Mouse (Mus musculus): ENCODE data around the gene Fbxo27. TPM values are rescaled to one million over a fixed set of nuclear protein-coding genes. Genes with fewer than 3 reads are reported as not detected.
"Not testable (repeated sequence)": the region's sequence is repeated elsewhere in the genome, so short reads cannot be mapped to it uniquely, and the experiment has no call there.

The Fbxo27 gene
- total and polyA plus RNA-seq, 3 experiments, result not detected

DNA sequence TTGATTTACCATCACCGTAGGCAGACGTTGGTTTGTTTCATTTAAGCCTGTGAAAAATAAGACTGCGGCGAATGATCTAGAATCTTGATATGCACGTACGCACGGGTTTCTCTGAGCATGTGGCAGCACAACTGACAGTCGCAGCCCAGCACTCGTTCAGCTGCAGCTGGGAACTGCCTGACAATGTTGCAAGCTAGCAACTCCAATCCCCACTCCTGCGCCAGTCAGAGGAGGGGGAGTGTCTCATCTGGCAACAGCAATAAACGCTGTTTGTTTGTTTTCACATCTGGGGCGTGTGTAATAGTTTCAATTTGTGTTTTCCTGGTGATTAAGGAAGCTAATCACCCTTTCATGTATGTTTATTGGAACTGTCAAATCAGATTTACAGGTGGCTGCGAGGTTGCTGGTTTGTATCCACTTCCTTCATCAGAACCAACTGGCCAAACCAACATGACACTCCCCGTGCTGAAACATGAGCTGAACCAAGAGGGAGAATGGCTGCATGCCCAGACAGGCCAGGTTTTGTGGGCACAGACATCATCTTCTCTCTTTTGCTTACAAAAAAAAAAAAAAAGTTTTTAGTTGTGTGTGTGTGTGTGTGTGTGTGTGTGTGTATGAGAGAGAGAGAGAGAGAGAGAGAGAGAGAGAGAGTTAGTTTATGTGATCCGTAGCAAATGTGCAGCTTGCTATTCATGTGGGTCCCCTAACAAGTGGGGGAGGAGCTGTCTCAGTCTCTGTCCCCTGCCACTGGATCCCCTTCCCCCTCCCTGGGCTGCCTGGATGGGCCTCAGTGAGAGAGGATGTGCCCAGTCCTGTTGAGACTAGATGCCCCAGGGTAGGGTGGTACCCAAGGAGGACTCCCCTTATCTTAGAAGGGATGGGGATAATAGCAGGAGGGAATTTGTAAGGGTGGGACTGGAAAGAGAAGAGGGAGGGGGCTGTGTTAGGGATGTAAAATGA is 26.7 kb upstream of the Fbxo27 start:
- no peak for ATAC-seq (ENCODE audit: extremely low read depth, insufficient number of reproducible peaks, low FRiP score, poor library complexity, severe bottlenecking)
- no peak overlapping the region for H3K4me3 ChIP-seq (ENCODE audit: low read depth, low read length)

DNA sequence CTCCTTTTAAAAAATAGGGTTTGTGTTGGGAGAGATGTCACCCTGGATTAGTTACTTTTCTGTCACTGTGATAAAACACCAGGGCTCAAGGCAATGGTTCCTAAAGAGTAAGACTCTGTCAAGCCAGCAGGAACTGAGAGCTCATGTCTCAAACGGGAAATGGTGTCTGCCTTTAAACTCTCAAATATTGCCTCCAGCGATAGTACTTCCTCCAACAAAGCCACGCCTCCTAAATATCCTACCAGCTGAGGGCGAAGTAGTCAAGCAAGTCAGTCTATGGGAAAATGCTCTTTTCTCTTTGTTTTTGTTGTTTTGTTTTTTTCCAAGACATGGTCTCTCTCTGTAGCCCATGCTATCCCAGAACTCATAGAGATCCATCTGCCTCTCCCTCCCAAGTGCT is 21.5 kb upstream of the Fbxo27 start:
- Histone ChIP-seq H3K4me1 (ENCODE audit: insufficient read depth, low read depth, low read length) (no peaks in the 10 kb centered on the region), H3K9me3 (replicated peaks) (no peaks in the 10 kb centered on the region), H3K4me3 (ENCODE audit: low read depth, low read length) (no peak overlapping the region), H3K27me3 (ENCODE audit: insufficient read depth, low read length) (no peaks in the 10 kb centered on the region), H3K36me3 (replicated peaks) (no peaks in the 10 kb centered on the region)
- DNase-seq (ENCODE audit: low spot score), result no peak
- ATAC-seq (ENCODE audit: extremely low read depth, insufficient number of reproducible peaks, low FRiP score, poor library complexity, severe bottlenecking), result no peak
- no peak for TF ChIP-seq CTCF (IDR thresholded peaks at IDR 0.05; ENCODE audit: low read depth, low read length)
- TF ChIP-seq GATA1 (IDR thresholded peaks at IDR 0.05; ENCODE audit: borderline replicate concordance, low read length), result no peak
- TF ChIP-seq POLR2AphosphoS5 (IDR thresholded peaks at IDR 0.05; ENCODE audit: insufficient replicate concordance, low read depth, low read length), result no peak
- TF ChIP-seq GATA2 (IDR thresholded peaks at IDR 0.05; ENCODE audit: borderline replicate concordance, low read depth, low read length), result no peak
- no peak for TF ChIP-seq TAL1 (conservative IDR thresholded peaks at IDR 0.05; ENCODE audit: low read depth, low read length)

More for the DNA sequence above, 26.7 kb upstream of the Fbxo27 start:
- no peak for TF ChIP-seq GATA1 (IDR thresholded peaks at IDR 0.05; ENCODE audit: borderline replicate concordance, low read length)
- no peak for TF ChIP-seq POLR2AphosphoS5 (IDR thresholded peaks at IDR 0.05; ENCODE audit: insufficient replicate concordance, low read depth, low read length)
- TF ChIP-seq GATA2 (IDR thresholded peaks at IDR 0.05; ENCODE audit: borderline replicate concordance, low read depth, low read length), result no peak
- no peak for TF ChIP-seq TAL1 (conservative IDR thresholded peaks at IDR 0.05; ENCODE audit: low read depth, low read length)
- no peak for TF ChIP-seq CTCF (IDR thresholded peaks at IDR 0.05; ENCODE audit: low read depth, low read length)
- no peak for DNase-seq (ENCODE audit: low spot score)
- Histone ChIP-seq H3K4me1 (ENCODE audit: insufficient read depth, low read depth, low read length) (no peaks in the 10 kb centered on the region), H3K9me3 (replicated peaks) (no peaks in the 10 kb centered on the region), H3K27me3 (ENCODE audit: insufficient read depth, low read length) (no peaks in the 10 kb centered on the region), H3K36me3 (replicated peaks) (no peaks in the 10 kb centered on the region)

DNA sequence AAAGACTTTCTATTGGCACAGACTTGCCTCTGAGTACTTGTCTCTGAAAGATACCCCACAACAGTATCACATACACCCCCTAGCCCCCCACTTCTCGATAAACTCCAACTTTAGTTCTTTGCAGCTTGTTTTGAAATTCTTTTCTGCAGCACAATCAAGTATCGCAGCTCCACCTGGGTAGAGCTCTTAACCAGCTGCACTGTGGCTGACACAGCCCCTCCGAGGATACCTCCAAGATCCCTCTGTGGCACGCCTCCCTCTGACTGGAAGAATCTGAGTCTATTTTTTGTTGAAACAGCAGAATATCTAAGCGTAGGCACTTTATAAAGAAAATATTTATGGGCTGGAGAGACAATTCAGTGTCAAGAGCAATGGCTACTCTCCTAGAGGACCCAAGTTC is 20.4 kb upstream of the Fbxo27 start:
- H3K9me3 ChIP-seq (replicated peaks), result no peaks in the 10 kb centered on the region
- H3K4me1 ChIP-seq (ENCODE audit: insufficient read depth, low read depth, low read length), result no peaks in the 10 kb centered on the region
- no peak for ATAC-seq (ENCODE audit: extremely low read depth, insufficient number of reproducible peaks, low FRiP score, poor library complexity, severe bottlenecking)
- no peaks in the 10 kb centered on the region for H3K36me3 ChIP-seq (replicated peaks)
- no peak for TF ChIP-seq TAL1 (conservative IDR thresholded peaks at IDR 0.05; ENCODE audit: low read depth, low read length)
- TF ChIP-seq CTCF (IDR thresholded peaks at IDR 0.05; ENCODE audit: low read depth, low read length), result no peak
- no peak for TF ChIP-seq POLR2AphosphoS5 (IDR thresholded peaks at IDR 0.05; ENCODE audit: insufficient replicate concordance, low read depth, low read length)
- TF ChIP-seq GATA1 (IDR thresholded peaks at IDR 0.05; ENCODE audit: borderline replicate concordance, low read length), result no peak
- TF ChIP-seq GATA2 (IDR thresholded peaks at IDR 0.05; ENCODE audit: borderline replicate concordance, low read depth, low read length), result no peak
- no peaks in the 10 kb centered on the region for H3K27me3 ChIP-seq (ENCODE audit: insufficient read depth, low read length)
- no peak for DNase-seq (ENCODE audit: low spot score)
- H3K4me3 ChIP-seq (ENCODE audit: low read depth, low read length), result no peak overlapping the region

DNA sequence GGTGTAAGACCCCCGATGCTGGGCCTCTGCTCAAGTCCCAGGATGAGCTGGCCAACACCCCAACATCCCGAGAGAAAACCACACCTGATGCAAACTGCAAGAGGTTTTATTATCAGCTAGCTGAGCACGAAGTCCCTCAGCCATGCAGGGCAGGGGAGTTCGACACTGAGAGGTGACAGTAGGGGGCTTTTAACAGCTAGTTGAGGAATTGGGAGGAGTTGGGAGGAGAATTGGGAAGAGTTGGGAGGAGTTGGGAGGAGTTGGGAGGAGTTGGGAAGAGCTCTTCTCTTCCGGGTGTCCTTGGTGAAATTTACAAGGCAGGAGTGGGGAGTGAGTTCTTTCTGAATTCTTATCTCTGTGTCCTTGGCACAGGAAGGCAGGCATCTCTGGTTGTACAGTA is 19.9 kb upstream of the Fbxo27 start:
- not testable (repeated sequence) for H3K36me3 ChIP-seq (replicated peaks); H3K4me3 ChIP-seq (ENCODE audit: low read depth, low read length); DNase-seq (ENCODE audit: low spot score); H3K9me3 ChIP-seq (replicated peaks); H3K27me3 ChIP-seq (ENCODE audit: insufficient read depth, low read length); H3K4me1 ChIP-seq (ENCODE audit: insufficient read depth, low read depth, low read length); ATAC-seq (ENCODE audit: extremely low read depth, insufficient number of reproducible peaks, low FRiP score, poor library complexity, severe bottlenecking)

DNA sequence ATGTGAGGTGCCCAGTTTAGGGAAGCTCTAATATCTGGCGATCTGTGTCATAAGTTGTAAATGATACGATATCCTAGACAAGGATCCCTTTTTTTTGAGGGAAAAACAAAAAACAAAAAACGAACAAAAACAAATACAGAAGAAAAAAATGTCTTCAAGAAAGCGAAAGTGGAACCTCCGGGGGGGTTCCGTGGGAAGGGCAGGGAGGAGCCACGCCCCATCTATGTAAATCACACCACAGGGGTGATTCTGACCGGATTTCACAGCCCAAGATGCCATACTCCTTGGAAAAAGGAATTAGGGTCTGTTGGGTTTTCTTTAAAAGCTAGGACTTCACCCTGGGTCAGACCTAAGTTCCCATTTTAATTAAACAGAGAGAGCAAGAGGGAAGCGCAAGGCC is 17.7 kb upstream of the Fbxo27 start:
- no peaks in the 10 kb centered on the region for H3K27me3 ChIP-seq (ENCODE audit: insufficient read depth, low read length)
- ATAC-seq (ENCODE audit: extremely low read depth, insufficient number of reproducible peaks, low FRiP score, poor library complexity, severe bottlenecking), result no peak
- no peaks in the 10 kb centered on the region for H3K4me1 ChIP-seq (ENCODE audit: insufficient read depth, low read depth, low read length)
- H3K9me3 ChIP-seq (replicated peaks), result no peaks in the 10 kb centered on the region
- DNase-seq (ENCODE audit: low spot score), result no peak
- H3K4me3 ChIP-seq (ENCODE audit: low read depth, low read length), result no peak overlapping the region
- no peaks in the 10 kb centered on the region for H3K36me3 ChIP-seq (replicated peaks)
- no peak for TF ChIP-seq CTCF (IDR thresholded peaks at IDR 0.05; ENCODE audit: low read depth, low read length)
- no peak for TF ChIP-seq GATA1 (IDR thresholded peaks at IDR 0.05; ENCODE audit: borderline replicate concordance, low read length)
- TF ChIP-seq TAL1 (conservative IDR thresholded peaks at IDR 0.05; ENCODE audit: low read depth, low read length), result no peak
- no peak for TF ChIP-seq POLR2AphosphoS5 (IDR thresholded peaks at IDR 0.05; ENCODE audit: insufficient replicate concordance, low read depth, low read length)
- TF ChIP-seq GATA2 (IDR thresholded peaks at IDR 0.05; ENCODE audit: borderline replicate concordance, low read depth, low read length), result no peak

DNA sequence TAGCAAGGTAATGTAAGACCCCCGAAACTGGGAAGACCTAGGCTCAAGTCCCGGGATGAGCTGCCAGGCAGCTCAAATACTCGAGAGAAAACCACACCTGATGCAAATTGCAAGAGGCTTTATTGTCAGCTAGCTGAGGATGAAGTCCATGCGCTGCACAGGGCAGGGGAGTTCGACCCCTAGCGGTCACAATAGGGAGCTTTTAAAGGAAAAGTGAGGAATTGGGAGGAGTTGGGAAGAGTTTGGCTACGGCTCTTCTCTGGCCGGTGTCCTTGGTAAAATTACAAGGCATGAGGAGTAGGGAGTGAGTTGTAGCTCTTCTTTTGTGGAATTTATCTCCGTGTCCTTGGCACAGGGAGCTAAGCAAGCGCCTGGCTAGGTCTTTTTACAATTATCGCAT is 16.9 kb upstream of the Fbxo27 start:
- TF ChIP-seq GATA1 (IDR thresholded peaks at IDR 0.05; ENCODE audit: borderline replicate concordance, low read length) (no peak), POLR2AphosphoS5 (IDR thresholded peaks at IDR 0.05; ENCODE audit: insufficient replicate concordance, low read depth, low read length) (no peak), GATA2 (IDR thresholded peaks at IDR 0.05; ENCODE audit: borderline replicate concordance, low read depth, low read length) (no peak), CTCF (IDR thresholded peaks at IDR 0.05; ENCODE audit: low read depth, low read length) (no peak), TAL1 (conservative IDR thresholded peaks at IDR 0.05; ENCODE audit: low read depth, low read length) (no peak)
- Histone ChIP-seq H3K36me3 (replicated peaks) (no peaks in the 10 kb centered on the region), H3K27me3 (ENCODE audit: insufficient read depth, low read length) (no peaks in the 10 kb centered on the region), H3K4me3 (ENCODE audit: low read depth, low read length) (no peak overlapping the region), H3K4me1 (ENCODE audit: insufficient read depth, low read depth, low read length) (no peaks in the 10 kb centered on the region), H3K9me3 (replicated peaks) (no peaks in the 10 kb centered on the region)
- ATAC-seq (ENCODE audit: extremely low read depth, insufficient number of reproducible peaks, low FRiP score, poor library complexity, severe bottlenecking), result no peak
- DNase-seq (ENCODE audit: low spot score), result no peak
